Mouse (Mus musculus) MEL (cell line): ENCODE results near the gene Ctc1. TPM values are rescaled to one million over a fixed set of nuclear protein-coding genes. Genes with fewer than 3 reads are reported as not detected.

Source experiments
- DNase-seq: peaks from one replicate; pipeline ENCODE4 v3.0.0; 2011; ENCODE audit warnings: low read depth, low spot score
- H3K27ac ChIP-seq: 2 replicates; pipeline ENCODE4 v1.5.1; 2012; ENCODE audit warnings: low read depth, mild to moderate bottlenecking, control low read depth, low read length, moderate library complexity; ENCODE audit not compliant: control insufficient read depth
- H3K27me3 ChIP-seq, 2 experiments: fragments of 150-350 bp in 1 of 2; sonication (generic) in 1 of 2; 2 replicates each; pipeline ENCODE4 v1.6.1; 2012; ENCODE audit warnings: low read length in 2 of 2, mild to moderate bottlenecking in 2 of 2, improper control_type of control experiment in 1 of 2, moderate library complexity in 1 of 2; ENCODE audit not compliant: insufficient read depth in 2 of 2, control insufficient read depth in 1 of 2
- H3K36me3 ChIP-seq, 2 experiments: 2 replicates each; pipeline ENCODE4 v1.6.1; 2012 to 2014; ENCODE audit warnings: low read length in 2 of 2, improper control_type of control experiment in 1 of 2, inconsistent platforms in 1 of 2, mild to moderate bottlenecking in 1 of 2; ENCODE audit not compliant: insufficient read depth in 2 of 2, control insufficient read depth in 1 of 2
- H3K4me1 ChIP-seq, 2 experiments: fragments of 150-350 bp in 1 of 2; sonication (generic) in 1 of 2; 2 replicates each; pipeline ENCODE4 v1.6.1; 2012; ENCODE audit warnings: low read length in 2 of 2, improper control_type of control experiment in 1 of 2, mild to moderate bottlenecking in 1 of 2; ENCODE audit not compliant: insufficient read depth in 2 of 2, control insufficient read depth in 1 of 2
- H3K4me3 ChIP-seq, 2 experiments: fragments of 150-350 bp in 1 of 2; sonication (generic) in 1 of 2; 2 replicates each; pipeline ENCODE4 v1.5.1; 2012; ENCODE audit warnings: low read depth in 2 of 2, low read length in 2 of 2, mild to moderate bottlenecking in 2 of 2, moderate library complexity in 2 of 2, control low read depth in 1 of 2, improper control_type of control experiment in 1 of 2; ENCODE audit not compliant: control insufficient read depth in 1 of 2, insufficient read depth in 1 of 2
- H3K79me2 ChIP-seq: 2 replicates; pipeline ENCODE4 v1.6.1; 2012; ENCODE audit warnings: mild to moderate bottlenecking, low read length, moderate library complexity; ENCODE audit not compliant: control insufficient read depth, poor library complexity, insufficient read depth
- H3K9ac ChIP-seq: 2 replicates; pipeline ENCODE4 v1.6.1; 2012; ENCODE audit warnings: low read depth, mild to moderate bottlenecking, control low read depth, low read length, moderate library complexity; ENCODE audit not compliant: control insufficient read depth, poor library complexity, severe bottlenecking
- H3K9me3 ChIP-seq: fragments of 150-350 bp; sonication (generic); replicated peaks from 2 replicates; pipeline ENCODE4 v1.6.1; 2012; ENCODE audit warnings: mild to moderate bottlenecking, low read length, improper control_type of control experiment, moderate library complexity; ENCODE audit not compliant: insufficient read depth
- CHD1 ChIP-seq: IDR thresholded peaks from 2 replicates; pipeline ENCODE4 v1.6.1; 2012; ENCODE audit warnings: low read depth, mild to moderate bottlenecking, inconsistent platforms, low read length, improper control_type of control experiment
- CHD2 ChIP-seq: IDR thresholded peaks from 2 replicates; pipeline ENCODE4 v1.6.1; 2011; ENCODE audit warnings: low read length, improper control_type of control experiment
- CTCF ChIP-seq, 3 experiments: IDR thresholded peaks in 2 of 3; conservative IDR thresholded peaks in 1 of 3; 2 replicates each; pipeline ENCODE4 v1.5.1; 2011 to 2012; ENCODE audit warnings: low read length in 3 of 3, low read depth in 2 of 3, mild to moderate bottlenecking in 2 of 3, improper control_type of control experiment in 1 of 3, inconsistent platforms in 1 of 3, mixed read lengths in 1 of 3, moderate library complexity in 1 of 3; ENCODE audit not compliant: control insufficient read depth in 1 of 3, insufficient read depth in 1 of 3, poor library complexity in 1 of 3, severe bottlenecking in 1 of 3
- E2F4 ChIP-seq: IDR thresholded peaks from 2 replicates; pipeline ENCODE4 v1.6.1; 2011; ENCODE audit warnings: low read depth, low read length, improper control_type of control experiment, borderline replicate concordance
- EP300 ChIP-seq, 2 experiments: IDR thresholded peaks; 2 replicates each; pipeline ENCODE4 v1.6.1; 2011; ENCODE audit warnings: improper control_type of control experiment in 2 of 2, low read length in 2 of 2, low read depth in 1 of 2, mild to moderate bottlenecking in 1 of 2
- HCFC1 ChIP-seq: IDR thresholded peaks from 2 replicates; pipeline ENCODE4 v1.6.1; 2012; ENCODE audit warnings: low read depth, mild to moderate bottlenecking, inconsistent platforms, low read length, improper control_type of control experiment, moderate library complexity
- JUND ChIP-seq: IDR thresholded peaks from 2 replicates; pipeline ENCODE4 v1.6.1; 2011; ENCODE audit warnings: low read depth, mild to moderate bottlenecking, improper control_type of control experiment, low read length
- MAX ChIP-seq: IDR thresholded peaks from 2 replicates; pipeline ENCODE4 v1.6.1; 2011; ENCODE audit warnings: low read length, improper control_type of control experiment
- MAZ ChIP-seq: IDR thresholded peaks from 2 replicates; pipeline ENCODE4 v1.6.1; 2012; ENCODE audit warnings: low read depth, mild to moderate bottlenecking, inconsistent platforms, low read length, improper control_type of control experiment
- MEF2A ChIP-seq: IDR thresholded peaks from 2 replicates; pipeline ENCODE4 v1.6.1; 2014; ENCODE audit warnings: low read depth, mild to moderate bottlenecking, inconsistent platforms, low read length, improper control_type of control experiment; ENCODE audit not compliant: poor library complexity, insufficient replicate concordance, severe bottlenecking; ENCODE audit errors: extremely low read depth
- MXI1 ChIP-seq: IDR thresholded peaks from 2 replicates; pipeline ENCODE4 v1.6.1; 2011; ENCODE audit warnings: mild to moderate bottlenecking, low read depth, low read length, improper control_type of control experiment
- NELFE ChIP-seq: IDR thresholded peaks from 2 replicates; pipeline ENCODE4 v1.6.1; 2011; ENCODE audit warnings: low read depth, low read length, improper control_type of control experiment
- POLR2AphosphoS5 ChIP-seq: IDR thresholded peaks from 2 replicates; pipeline ENCODE4 v1.6.1; 2012; ENCODE audit warnings: low read depth, borderline replicate concordance, mild to moderate bottlenecking, inconsistent platforms, low read length, moderate library complexity, mixed read lengths
- RCOR1 ChIP-seq: IDR thresholded peaks from 2 replicates; pipeline ENCODE4 v1.6.1; 2012; ENCODE audit warnings: low read depth, mild to moderate bottlenecking, inconsistent platforms, low read length, improper control_type of control experiment
- SIN3A ChIP-seq: IDR thresholded peaks from 2 replicates; pipeline ENCODE4 v1.6.1; 2012; ENCODE audit warnings: low read length, improper control_type of control experiment, inconsistent platforms
- SMC3 ChIP-seq: IDR thresholded peaks from 2 replicates; pipeline ENCODE4 v1.6.1; 2011; ENCODE audit warnings: low read depth, low read length, improper control_type of control experiment
- TAL1 ChIP-seq: IDR thresholded peaks from 2 replicates; pipeline ENCODE4 v1.6.1; 2012; ENCODE audit warnings: mild to moderate bottlenecking, inconsistent platforms, low read length, moderate library complexity, mixed read lengths
- UBTF ChIP-seq: IDR thresholded peaks from 2 replicates; pipeline ENCODE4 v1.6.1; 2012; ENCODE audit warnings: low read depth, mild to moderate bottlenecking, inconsistent platforms, low read length, improper control_type of control experiment, moderate library complexity, borderline replicate concordance; ENCODE audit not compliant: insufficient read depth
- USF1 ChIP-seq: IDR thresholded peaks from 2 replicates; pipeline ENCODE4 v1.6.1; 2014; ENCODE audit warnings: low read depth, mild to moderate bottlenecking, inconsistent platforms, low read length, improper control_type of control experiment, moderate library complexity
- ZC3H11A ChIP-seq: IDR thresholded peaks from 2 replicates; pipeline ENCODE4 v1.6.1; 2012; ENCODE audit warnings: low read depth, mild to moderate bottlenecking, inconsistent platforms, low read length, improper control_type of control experiment
- ZKSCAN1 ChIP-seq: IDR thresholded peaks from 2 replicates; pipeline ENCODE4 v1.6.1; 2012; ENCODE audit warnings: low read depth, mild to moderate bottlenecking, inconsistent platforms, low read length, improper control_type of control experiment, moderate library complexity
- ZMIZ1 ChIP-seq: IDR thresholded peaks from 2 replicates; pipeline ENCODE4 v1.6.1; 2012; ENCODE audit warnings: low read depth, mild to moderate bottlenecking, inconsistent platforms, low read length, improper control_type of control experiment, moderate library complexity
- ZNF384 ChIP-seq: IDR thresholded peaks from 2 replicates; pipeline ENCODE4 v1.6.1; 2012; ENCODE audit warnings: low read depth, mild to moderate bottlenecking, inconsistent platforms, low read length, improper control_type of control experiment
- polyA plus RNA-seq, 2 experiments: library from polyadenylated mRNA; stranded (reverse) in 1 of 2; unstranded in 1 of 2; fragments of >175 nt in 1 of 2; fragments of >200 nt in 1 of 2; gene quantifications; 2 replicates each; pipeline versions ENCODE4 v1.2.1 to v1.2.4; 2012; ENCODE audit warnings: low replicate concordance in 2 of 2, low read depth in 1 of 2; ENCODE audit not compliant: insufficient read length in 2 of 2, insufficient read depth in 1 of 2, missing spikeins in 1 of 2
- total RNA-seq: library from RNA; depleted of rRNA; stranded (reverse); fragments of 300-350 nt; gene quantifications from 2 replicates; pipeline ENCODE4 v1.2.3, GENCODE M21; 2012

Gene Ctc1
- total and polyA plus RNA-seq, 3 experiments = 16.0 to 59.1 TPM; not detected in 1

DNA sequence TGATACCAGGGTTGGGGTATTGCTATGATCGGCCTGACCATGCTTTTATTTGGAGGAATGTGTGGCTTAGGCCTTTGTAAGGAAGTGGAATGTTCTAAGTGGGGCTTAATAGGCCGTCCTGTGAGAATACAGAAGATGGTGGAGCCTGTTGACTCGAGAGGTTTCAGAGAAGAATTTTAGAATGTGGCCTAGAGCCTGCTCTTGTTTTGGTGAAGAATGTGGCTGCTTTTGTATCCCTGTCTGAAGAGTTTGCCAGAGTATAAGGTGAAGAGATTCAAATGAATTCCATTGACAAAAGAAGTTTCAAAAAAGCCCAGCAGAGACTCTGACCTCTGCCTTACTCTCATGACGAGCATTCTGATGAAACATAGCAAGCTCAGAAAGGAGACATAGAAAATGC lies 36.1 kb downstream of the Ctc1 start:
- Histone ChIP-seq H3K9ac (no peak overlapping the region), H3K79me2 (peaks cover 24% of the 10 kb centered on the region), H3K27me3 (no peaks in the 10 kb centered on the region), H3K4me1 (peaks cover 0 to 2% of the 10 kb centered on the region in 2 experiments; a peak in 1 of 4 replicates), H3K36me3 (peaks cover 4 to 19% of the 10 kb centered on the region in 2 experiments; a peak in 3 of 4 replicates), H3K27ac (no peak overlapping the region), H3K9me3 (no peaks in the 10 kb centered on the region), H3K4me3 (no peak overlapping the region)
- DNase-seq = no peak
- TF ChIP-seq USF1 = no peak
- no peak for TF ChIP-seq MAX

DNA sequence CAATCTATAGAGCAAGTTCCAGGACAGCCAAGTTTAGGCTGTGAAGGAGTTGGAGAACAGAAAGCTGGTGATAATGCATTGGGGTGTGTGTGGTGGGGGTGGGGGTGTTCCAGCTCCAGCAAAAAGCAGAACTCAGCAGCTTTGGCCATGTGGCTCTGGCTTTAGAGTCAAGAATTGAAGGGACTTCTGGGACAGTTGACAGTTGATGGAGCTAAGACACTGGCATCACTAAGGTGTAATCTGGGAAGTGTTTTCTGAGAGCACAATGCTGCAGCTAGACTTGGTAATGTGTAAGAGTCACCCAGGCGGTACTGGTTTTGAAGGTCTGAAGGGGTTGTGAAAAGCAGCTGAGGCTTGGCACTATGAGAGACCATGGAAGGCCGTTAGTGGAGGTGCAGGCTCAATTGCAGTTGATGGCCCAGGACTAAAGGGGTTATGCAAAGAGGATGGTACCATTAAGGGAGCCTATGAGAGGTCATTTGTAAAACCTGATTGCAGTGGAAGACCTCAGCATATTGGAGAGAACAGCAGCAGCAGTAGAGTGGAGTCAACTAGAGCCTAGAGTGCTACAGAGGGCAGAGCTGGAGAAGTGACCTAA lies 37.2 kb downstream of the Ctc1 start:
- Histone ChIP-seq H3K27me3 (no peaks in the 10 kb centered on the region), H3K4me3 (no peak overlapping the region), H3K9ac (no peak overlapping the region), H3K4me1 (no peaks in the 10 kb centered on the region), H3K9me3 (no peaks in the 10 kb centered on the region), H3K36me3 (peaks cover 3 to 19% of the 10 kb centered on the region in 2 experiments; a peak in 3 of 4 replicates), H3K27ac (no peak overlapping the region), H3K79me2 (peaks cover 14% of the 10 kb centered on the region)
- TF ChIP-seq TAL1 (no peak), ZNF384 (no peak), ZMIZ1 (no peak), E2F4 (no peak), SMC3 (no peak), SIN3A (no peak), MAZ (no peak), RCOR1 (no peak), ZKSCAN1 (no peak), CHD1 (no peak), UBTF (no peak), ZC3H11A (no peak), NELFE (no peak)
- no peak for DNase-seq

DNA sequence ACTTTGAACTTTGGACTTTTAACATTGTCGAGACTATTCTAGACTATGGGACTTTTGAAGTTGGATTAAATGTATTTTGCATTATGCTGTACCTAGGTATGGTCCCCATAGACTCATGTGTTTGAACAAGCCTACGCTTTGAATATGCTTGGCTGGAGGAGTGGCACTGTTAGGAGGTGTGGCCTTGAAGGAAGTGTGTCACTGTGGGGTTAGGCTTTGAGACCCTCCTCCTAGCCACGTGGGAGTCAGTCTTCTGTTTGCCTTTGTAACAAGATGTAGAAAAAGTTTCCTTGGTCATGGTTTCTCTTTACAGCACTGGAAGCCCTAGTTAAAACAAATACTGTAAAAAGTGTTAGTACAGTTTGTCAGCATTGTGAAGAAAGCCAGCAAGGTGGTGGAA lies 38.1 kb downstream of the Ctc1 start:
- Histone ChIP-seq H3K9ac (no peak overlapping the region), H3K9me3 (no peaks in the 10 kb centered on the region), H3K27me3 (no peaks in the 10 kb centered on the region), H3K79me2 (peaks cover 5% of the 10 kb centered on the region), H3K4me1 (peaks cover 0 to 6% of the 10 kb centered on the region in 2 experiments; a peak in 1 of 4 replicates), H3K4me3 (no peak overlapping the region), H3K27ac (no peak overlapping the region), H3K36me3 (peaks cover 6 to 19% of the 10 kb centered on the region in 2 experiments)
- DNase-seq = no peak
- TF ChIP-seq MAX = no peak
- TF ChIP-seq ZMIZ1 = no peak
- TF ChIP-seq ZNF384 = no peak
- TF ChIP-seq MXI1 = no peak
- no peak for TF ChIP-seq ZKSCAN1
- no peak for TF ChIP-seq MEF2A
- no peak for TF ChIP-seq JUND
- TF ChIP-seq ZC3H11A = no peak
- no peak for TF ChIP-seq CTCF (IDR thresholded peaks at IDR 0.05 in 2 of 3, conservative IDR thresholded peaks at IDR 0.05 in 1 of 3; ENCODE audit: control insufficient read depth in 1 of 3, insufficient read depth in 1 of 3, low read depth in 2 of 3, low read length in 3 of 3, poor library complexity in 1 of 3, severe bottlenecking in 1 of 3)
- TF ChIP-seq POLR2AphosphoS5 = no peak
- no peak for TF ChIP-seq HCFC1
- no peak for TF ChIP-seq EP300 (IDR thresholded peaks at IDR 0.05; ENCODE audit: low read depth in 1 of 2, low read length in 2 of 2)
- TF ChIP-seq CHD2 = no peak
